19 mouse cellular contexts compared by ENCODE assay signal in genomic region chr17:84849031-84849405, GRCm38 (mm10). TPM values are rescaled to one million over a fixed set of nuclear protein-coding genes. Genes with fewer than 3 reads are reported as not detected.
A peak's percentile ranks its signal among the peaks of the same experiment; 100 is the strongest.
DNase-seq lines count a peak whose midpoint lies in the region; ATAC-seq lines count a peak whose summit lies in the region.
"Had no signal": no experiment of that assay in that cellular context is flagged by ENCODE, and none has a peak within 500 bp of the region (broad histone marks: within the 10 kb centered on the region; RNA-seq: fewer than 3 reads in every experiment).

No protein-coding gene starts in this region.

- no peaks in the 10 kb centered on the region for H3K36me3 ChIP-seq in midbrain, embryonic 13.5 days
- no peaks in the 10 kb centered on the region for H3K36me3 ChIP-seq in midbrain, embryonic 10.5 days
- H3K36me3 ChIP-seq in midbrain, embryonic 16.5 days (ENCODE audit: control insufficient read depth, insufficient read depth, low read length) = no peaks in the 10 kb centered on the region
- H3K36me3 ChIP-seq: embryonic facial prominence, embryonic 12.5 days; heart, embryonic 13.5 days; hindbrain, embryonic 15.5 days had no signal

- H3K4me2 ChIP-seq in midbrain, embryonic 13.5 days (replicated peaks) = peak overlapping the region; percentile 6; the same call in 1 of the 2 replicates
- 0 out of 2 replicates have a peak overlapping the region, but pooled peaks have one; percentile 10 for H3K4me2 ChIP-seq in midbrain, embryonic 16.5 days (ENCODE audit: low read length)
- H3K4me2 ChIP-seq: embryonic facial prominence, embryonic 12.5 days; heart, embryonic 13.5 days; hindbrain, embryonic 15.5 days had no signal

- WGBS in midbrain, embryonic 13.5 days = 55% methylated on average over 6 of the region's 6 CpGs
- WGBS in midbrain, embryonic 10.5 days = 65% methylated on average over 6 of the region's 6 CpGs
- 42% methylated on average over 6 of the region's 6 CpGs for WGBS in midbrain, embryonic 16.5 days

- no peak overlapping the region for H3K27ac ChIP-seq in midbrain, embryonic 13.5 days
- H3K27ac ChIP-seq in midbrain, embryonic 10.5 days (replicated peaks) = no peak overlapping the region; the same call in 1 of the 2 replicates
- no peak overlapping the region for H3K27ac ChIP-seq in midbrain, embryonic 16.5 days (ENCODE audit: low read length)
- H3K27ac ChIP-seq: embryonic facial prominence, embryonic 12.5 days; heart, embryonic 13.5 days; hindbrain, embryonic 15.5 days had no signal

- no peak overlapping the region for H3K9ac ChIP-seq in midbrain, embryonic 13.5 days (replicated peaks)
- H3K9ac ChIP-seq in midbrain, embryonic 16.5 days (ENCODE audit: low read depth, low read length) = no peak overlapping the region
- H3K9ac ChIP-seq: embryonic facial prominence, embryonic 12.5 days; heart, embryonic 13.5 days; hindbrain, embryonic 15.5 days had no signal

- H3K9me3 ChIP-seq in midbrain, embryonic 13.5 days = no peaks in the 10 kb centered on the region
- H3K9me3 ChIP-seq in midbrain, embryonic 10.5 days (replicated peaks) = no peaks in the 10 kb centered on the region
- no peaks in the 10 kb centered on the region for H3K9me3 ChIP-seq in midbrain, embryonic 16.5 days (replicated peaks; ENCODE audit: control insufficient read depth, low read length, poor library complexity, severe bottlenecking)
- H3K9me3 ChIP-seq: embryonic facial prominence, embryonic 12.5 days; heart, embryonic 13.5 days; hindbrain, embryonic 15.5 days had no signal

- DNase-seq in frontal cortex, postnatal 36 days (ENCODE audit: low spot score in 2 of 2) = no peak
- DNase-seq in layer of hippocampus, adult 9-11 months = peak; percentile 32
- DNase-seq in layer of hippocampus, postnatal 25 days (ENCODE audit: extremely low spot score in 1 of 2, low spot score in 1 of 2) = no peak
- no peak for DNase-seq in midbrain, embryonic 10.5 days (ENCODE audit: low spot score)
- DNase-seq in embryo, embryonic 10.5 days (ENCODE audit: low spot score) = no peak
- DNase-seq: adrenal gland, adult 2 months; adrenal gland, postnatal 25 days; cerebellum, adult 2 months; cerebellum, postnatal 14 days; gastrocnemius, postnatal 14 days; heart, postnatal 36 days had no signal

- H3K4me1 ChIP-seq in midbrain, embryonic 13.5 days (replicated peaks) = peaks cover 11% of the 10 kb centered on the region
- peaks cover 13% of the 10 kb centered on the region for H3K4me1 ChIP-seq in midbrain, embryonic 10.5 days
- H3K4me1 ChIP-seq in midbrain, embryonic 16.5 days (ENCODE audit: control insufficient read depth, insufficient read depth, low read length) = peaks cover 6% of the 10 kb centered on the region; the same call in 1 of the 2 replicates
- H3K4me1 ChIP-seq: embryonic facial prominence, embryonic 12.5 days; heart, embryonic 13.5 days had no signal

- H3K27me3 ChIP-seq in midbrain, embryonic 13.5 days = peaks cover 4% of the 10 kb centered on the region; the same call in 1 of the 2 replicates
- no peaks in the 10 kb centered on the region for H3K27me3 ChIP-seq in midbrain, embryonic 10.5 days (ENCODE audit: low read depth, poor library complexity, severe bottlenecking)
- no peaks in the 10 kb centered on the region for H3K27me3 ChIP-seq in midbrain, embryonic 16.5 days (ENCODE audit: control insufficient read depth, insufficient read depth, low read depth, low read length)
- H3K27me3 ChIP-seq: CH12.LX; embryonic facial prominence, embryonic 12.5 days; hindbrain, embryonic 15.5 days had no signal

- peak; percentile 57; the same call in 1 of the 2 replicates for ATAC-seq in frontal cortex, adult (ENCODE audit: low TSS enrichment)
- no peak for ATAC-seq in midbrain, embryonic 13.5 days
- ATAC-seq in midbrain, embryonic 16.5 days = no peak
- ATAC-seq: Patski had no signal

- H3K4me3 ChIP-seq in midbrain, embryonic 13.5 days (replicated peaks) = no peak overlapping the region
- H3K4me3 ChIP-seq in midbrain, embryonic 10.5 days = no peak overlapping the region
- no peak overlapping the region for H3K4me3 ChIP-seq in midbrain, embryonic 16.5 days (ENCODE audit: low read depth, low read length)
- H3K4me3 ChIP-seq: embryonic facial prominence, embryonic 12.5 days; heart, embryonic 13.5 days; hindbrain, embryonic 15.5 days had no signal

RNA-seq across cellular contexts. Expression of gene Lrpprc, which starts 58.4 kb away (rescaled TPM):
- 10 to 100 TPM; 60.3 to 61.0 TPM for total RNA-seq in layer of hippocampus, postnatal 25 days (2021)
- polyA plus RNA-seq in midbrain, embryonic 13.5 days (2015; fragmentation: Nextera tagmentation; extraction: Ambion mirVana) = 42.0 and 44.3 TPM in 2 replicates
- polyA plus RNA-seq in midbrain, embryonic 10.5 days (2016; fragmentation: Nextera tagmentation; extraction: Ambion mirVana) = 49.4 and 50.4 TPM in 2 replicates
- polyA plus RNA-seq in midbrain, embryonic 16.5 days (2015; fragmentation: Nextera tagmentation; extraction: Ambion mirVana) = 47.5 and 51.0 TPM in 2 replicates
